15 mouse cellular contexts compared by ENCODE assay signal in genomic region chr6:116468081-116468480, GRCm38 (mm10). TPM values are rescaled to one million over a fixed set of nuclear protein-coding genes. Genes with fewer than 3 reads are reported as not detected.
DNase-seq lines count a peak whose midpoint lies in the region; ATAC-seq lines count a peak whose summit lies in the region.
"Had no signal": no experiment of that assay in that cellular context is flagged by ENCODE, and none has a peak within 500 bp of the region (broad histone marks: within the 10 kb centered on the region; RNA-seq: fewer than 3 reads in every experiment).

No protein-coding gene starts in this region.

- no peak overlapping the region for H3K4me3 ChIP-seq in hindbrain, embryonic 11.5 days (ENCODE audit: low read depth, low read length)
- no peak overlapping the region for H3K4me3 ChIP-seq in hindbrain, embryonic 16.5 days (ENCODE audit: low read length)
- no peak overlapping the region for H3K4me3 ChIP-seq in midbrain, embryonic 14.5 days (replicated peaks; ENCODE audit: low read depth, low read length)
- no peak overlapping the region for H3K4me3 ChIP-seq in midbrain, embryonic 13.5 days (replicated peaks)
- H3K4me3 ChIP-seq: heart, embryonic 15.5 days; limb, embryonic 15.5 days; myocyte had no signal

- H3K4me2 ChIP-seq in hindbrain, embryonic 11.5 days (replicated peaks; ENCODE audit: low read depth, low read length) = no peak overlapping the region
- no peak overlapping the region for H3K4me2 ChIP-seq in hindbrain, embryonic 16.5 days (ENCODE audit: low read length)
- H3K4me2 ChIP-seq in midbrain, embryonic 14.5 days (ENCODE audit: low read length) = no peak overlapping the region
- no peak overlapping the region for H3K4me2 ChIP-seq in midbrain, embryonic 13.5 days (replicated peaks)
- H3K4me2 ChIP-seq: heart, embryonic 15.5 days; limb, embryonic 15.5 days had no signal

- no peaks in the 10 kb centered on the region for H3K9me3 ChIP-seq in hindbrain, embryonic 11.5 days (ENCODE audit: control insufficient read depth, low read length)
- no peaks in the 10 kb centered on the region for H3K9me3 ChIP-seq in hindbrain, embryonic 16.5 days (ENCODE audit: control insufficient read depth, low read length)
- H3K9me3 ChIP-seq in midbrain, embryonic 14.5 days (ENCODE audit: control insufficient read depth, low read length) = peaks cover 5% of the 10 kb centered on the region; the same call in 1 of the 2 replicates
- H3K9me3 ChIP-seq in midbrain, embryonic 13.5 days = peaks cover 3% of the 10 kb centered on the region; the same call in 1 of the 2 replicates
- H3K9me3 ChIP-seq: heart, embryonic 15.5 days; limb, embryonic 15.5 days had no signal

- peak; percentile 10 for DNase-seq in hindbrain, embryonic 11.5 days (ENCODE audit: low spot score)
- DNase-seq in midbrain, embryonic 14.5 days = peak; percentile 61
- peak; percentile 8 for DNase-seq in fibroblast of lung, adult 2 months (ENCODE audit: low read depth)
- DNase-seq in cerebellum, adult 18-20 months = no peak
- no peak for DNase-seq in gastrocnemius, adult 8-10 months (ENCODE audit: low spot score in 2 of 2)
- no peak for DNase-seq in natural killer cell, adult 2 months (ENCODE audit: low spot score in 2 of 2)
- DNase-seq: right cerebral cortex, adult 18-20 months; thymus, adult 18-20 months had no signal

- WGBS in hindbrain, embryonic 11.5 days = 39% methylated on average over 3 of the region's 3 CpGs
- 37% methylated on average over 3 of the region's 3 CpGs for WGBS in hindbrain, embryonic 16.5 days
- WGBS in midbrain, embryonic 14.5 days = 38% methylated on average over 3 of the region's 3 CpGs
- 35% methylated on average over 3 of the region's 3 CpGs for WGBS in midbrain, embryonic 13.5 days

- H3K4me1 ChIP-seq in hindbrain, embryonic 11.5 days (replicated peaks; ENCODE audit: control insufficient read depth, insufficient read depth, low read length) = no peaks in the 10 kb centered on the region
- no peaks in the 10 kb centered on the region for H3K4me1 ChIP-seq in hindbrain, embryonic 16.5 days (ENCODE audit: control insufficient read depth, insufficient read depth, low read depth, low read length)
- no peaks in the 10 kb centered on the region for H3K4me1 ChIP-seq in midbrain, embryonic 14.5 days (ENCODE audit: control insufficient read depth, insufficient read depth, low read length)
- no peaks in the 10 kb centered on the region for H3K4me1 ChIP-seq in midbrain, embryonic 13.5 days (replicated peaks)
- H3K4me1 ChIP-seq: heart, embryonic 15.5 days; limb, embryonic 15.5 days had no signal

- H3K36me3 ChIP-seq in hindbrain, embryonic 11.5 days (ENCODE audit: control insufficient read depth, insufficient read depth, low read length) = no peaks in the 10 kb centered on the region
- H3K36me3 ChIP-seq in hindbrain, embryonic 16.5 days (ENCODE audit: control insufficient read depth, insufficient read depth, low read length) = no peaks in the 10 kb centered on the region
- no peaks in the 10 kb centered on the region for H3K36me3 ChIP-seq in midbrain, embryonic 14.5 days (ENCODE audit: control insufficient read depth, insufficient read depth, low read length)
- H3K36me3 ChIP-seq in midbrain, embryonic 13.5 days = no peaks in the 10 kb centered on the region
- H3K36me3 ChIP-seq: heart, embryonic 15.5 days; limb, embryonic 15.5 days had no signal

- no peaks in the 10 kb centered on the region for H3K27me3 ChIP-seq in hindbrain, embryonic 11.5 days (ENCODE audit: control insufficient read depth, insufficient read depth, low read length)
- H3K27me3 ChIP-seq in hindbrain, embryonic 16.5 days (replicated peaks; ENCODE audit: control insufficient read depth, insufficient read depth, low read length) = no peaks in the 10 kb centered on the region
- H3K27me3 ChIP-seq in midbrain, embryonic 14.5 days (ENCODE audit: control insufficient read depth, insufficient read depth, low read length) = no peaks in the 10 kb centered on the region
- H3K27me3 ChIP-seq in midbrain, embryonic 13.5 days = no peaks in the 10 kb centered on the region
- H3K27me3 ChIP-seq: limb, embryonic 15.5 days had no signal

- no peak overlapping the region for H3K9ac ChIP-seq in hindbrain, embryonic 11.5 days (ENCODE audit: low read depth, low read length)
- H3K9ac ChIP-seq in hindbrain, embryonic 16.5 days (ENCODE audit: low read depth, low read length) = no peak overlapping the region
- H3K9ac ChIP-seq in midbrain, embryonic 14.5 days (replicated peaks; ENCODE audit: low read length) = no peak overlapping the region
- H3K9ac ChIP-seq in midbrain, embryonic 13.5 days (replicated peaks) = no peak overlapping the region
- H3K9ac ChIP-seq: heart, embryonic 15.5 days; limb, embryonic 15.5 days had no signal

- no peak for ATAC-seq in hindbrain, embryonic 11.5 days (ENCODE audit: low FRiP score)
- no peak for ATAC-seq in hindbrain, embryonic 16.5 days
- ATAC-seq in midbrain, embryonic 14.5 days (ENCODE audit: low FRiP score, low TSS enrichment) = no peak
- ATAC-seq in midbrain, embryonic 13.5 days = no peak

- H3K27ac ChIP-seq in hindbrain, embryonic 11.5 days (ENCODE audit: low read depth, low read length) = no peak overlapping the region
- no peak overlapping the region for H3K27ac ChIP-seq in hindbrain, embryonic 16.5 days (ENCODE audit: low read depth, low read length)
- no peak overlapping the region for H3K27ac ChIP-seq in midbrain, embryonic 14.5 days (replicated peaks; ENCODE audit: low read depth, low read length)
- H3K27ac ChIP-seq in midbrain, embryonic 13.5 days = no peak overlapping the region
- H3K27ac ChIP-seq: heart, embryonic 15.5 days; limb, embryonic 15.5 days had no signal

RNA-seq across cellular contexts. Expression of gene Alox5, which starts 7.1 kb away (rescaled TPM):
- polyA plus RNA-seq in hindbrain, embryonic 11.5 days (2014; fragmentation: Nextera tagmentation; extraction: Ambion mirVana) = 0.82 and 0.86 TPM in 2 replicates
- polyA plus RNA-seq in hindbrain, embryonic 16.5 days (2015; fragmentation: Nextera tagmentation; extraction: Ambion mirVana) = 0.65 and 0.94 TPM in 2 replicates
- 0.36 and 0.38 TPM in 2 replicates for polyA plus RNA-seq in midbrain, embryonic 14.5 days (2014; fragmentation: Nextera tagmentation; extraction: Ambion mirVana)
- polyA plus RNA-seq in midbrain, embryonic 13.5 days (2015; fragmentation: Nextera tagmentation; extraction: Ambion mirVana) = 0.58 and 0.59 TPM in 2 replicates
- under 1 TPM; 0.87 to 0.94 (median 0.91) TPM for total RNA-seq in gastrocnemius, adult 8-10 months (2022)

RNA-seq across cellular contexts. Expression of gene Olfr211, which starts 20.8 kb away (rescaled TPM):
- polyA plus RNA-seq in hindbrain, embryonic 11.5 days (2014; fragmentation: Nextera tagmentation; extraction: Ambion mirVana) = not detected in 2 replicates
- polyA plus RNA-seq in hindbrain, embryonic 16.5 days (2015; fragmentation: Nextera tagmentation; extraction: Ambion mirVana) = not detected in 2 replicates
- not detected in 2 replicates for polyA plus RNA-seq in midbrain, embryonic 14.5 days (2014; fragmentation: Nextera tagmentation; extraction: Ambion mirVana)
- polyA plus RNA-seq in midbrain, embryonic 13.5 days (2015; fragmentation: Nextera tagmentation; extraction: Ambion mirVana) = not detected in 2 replicates
- total RNA-seq in gastrocnemius, adult 8-10 months (2022) = not detected
- polyA plus RNA-seq: frontal cortex, adult 2 months; heart, embryonic 15.5 days; kidney, embryonic 14.5 days; limb, embryonic 15.5 days; myocyte had no signal

RNA-seq across cellular contexts. Expression of gene Olfr212, which starts 38.2 kb away (rescaled TPM):
- not detected in 2 replicates for polyA plus RNA-seq in hindbrain, embryonic 11.5 days (2014; fragmentation: Nextera tagmentation; extraction: Ambion mirVana)
- polyA plus RNA-seq in hindbrain, embryonic 16.5 days (2015; fragmentation: Nextera tagmentation; extraction: Ambion mirVana) = not detected in 2 replicates
- polyA plus RNA-seq in midbrain, embryonic 14.5 days (2014; fragmentation: Nextera tagmentation; extraction: Ambion mirVana) = not detected in 2 replicates
- polyA plus RNA-seq in midbrain, embryonic 13.5 days (2015; fragmentation: Nextera tagmentation; extraction: Ambion mirVana) = not detected in 2 replicates
- under 1 TPM in 1 of 4 experiments, not detected in 3; 0.10 TPM for total RNA-seq in gastrocnemius, adult 8-10 months (2022)
- polyA plus RNA-seq: kidney, embryonic 14.5 days; limb, embryonic 15.5 days; myocyte had no signal

Comparison
In these comparisons a context has a peak if more than half of its experiments do, and no peak if none do; other contexts are left out.
1. DNase-seq: peak in hindbrain, embryonic 11.5 days (single experiment), midbrain, embryonic 14.5 days (single experiment) and fibroblast of lung, adult 2 months (single experiment); none in cerebellum, adult 18-20 months (0 of 2), gastrocnemius, adult 8-10 months (0 of 2) and natural killer cell, adult 2 months (0 of 2).